Mouse (Mus musculus) limb, embryonic 11.5 days (tissue): ENCODE measurements at regions not wholly inside any gene's neighbourhood (a gene's known extent, or its start where the extent isn't known, plus 50 kb on each side); places are given as distances from the start of the nearest gene placed in this dataset.

ENCODE experiments used
- ATAC-seq: fragments of 200-750 bp; cut with Nextera tagmentation; 2 replicates; pipeline ENCODE4 v1.8.0; 2017; ENCODE audit warnings: low read depth; ENCODE audit not compliant: insufficient number of reproducible peaks, low FRiP score, low TSS enrichment
- DNase-seq: peaks from one replicate; pipeline ENCODE4 v3.0.0-alpha.2; 2015; ENCODE audit warnings: low spot score
- H3K27ac ChIP-seq: fragments of 300-500 bp; sonication (generic); replicated peaks from 2 replicates; pipeline ENCODE4 v1.5.1; 2014; ENCODE audit warnings: low read depth, mild to moderate bottlenecking, low read length
- H3K27me3 ChIP-seq: fragments of 300-500 bp; sonication (generic); 2 replicates; pipeline ENCODE4 v1.6.1; 2014; ENCODE audit warnings: mild to moderate bottlenecking, low read length, mixed read lengths; ENCODE audit not compliant: control insufficient read depth, insufficient read depth
- H3K36me3 ChIP-seq: fragments of 300-500 bp; sonication (generic); 2 replicates; pipeline ENCODE4 v1.6.1; 2014; ENCODE audit warnings: mild to moderate bottlenecking, low read length, moderate library complexity, mixed read lengths; ENCODE audit not compliant: control insufficient read depth, insufficient read depth
- H3K4me1 ChIP-seq: fragments of 300-500 bp; sonication (generic); 2 replicates; pipeline ENCODE4 v1.6.1; 2014; ENCODE audit warnings: low read length, mixed read lengths; ENCODE audit not compliant: control insufficient read depth, insufficient read depth
- H3K4me2 ChIP-seq: fragments of 300-500 bp; sonication (generic); 2 replicates; pipeline ENCODE4 v1.6.1; 2014; ENCODE audit warnings: low read depth, mild to moderate bottlenecking, moderate library complexity; ENCODE audit not compliant: severe bottlenecking
- H3K4me3 ChIP-seq: fragments of 300-500 bp; sonication (generic); 2 replicates; pipeline ENCODE4 v1.5.1; 2014; ENCODE audit warnings: low read depth, low read length
- H3K9ac ChIP-seq: fragments of 300-500 bp; sonication (generic); 2 replicates; pipeline ENCODE4 v1.6.1; 2014; ENCODE audit warnings: mild to moderate bottlenecking, low read length
- H3K9me3 ChIP-seq: fragments of 300-500 bp; sonication (generic); 2 replicates; pipeline ENCODE4 v1.6.1; 2016; ENCODE audit warnings: low read length; ENCODE audit not compliant: control insufficient read depth
- WGBS: fragments of 180-500 bp; shearing (Covaris S2); extraction: QIAGEN DNeasy Blood & Tissue Kit; methylation state at CpG from one replicate; pipeline ENCODE4 v1.1.7; 2014; 5-methylcytosine and 5-hydroxymethylcytosine counted together

- DNase-seq = no peak
- WGBS = 40% methylated on average over 5 of the region's 5 CpGs
- Histone ChIP-seq H3K4me1 (peaks cover 4% of the 10 kb centered on the region; the same call in 1 of the 2 replicates), H3K9ac (no peak overlapping the region), H3K27me3 (no peaks in the 10 kb centered on the region), H3K9me3 (no peaks in the 10 kb centered on the region), H3K4me3 (no peak overlapping the region), H3K4me2 (no peak overlapping the region), H3K36me3 (no peaks in the 10 kb centered on the region), H3K27ac (peak overlapping the region; percentile 71; the same call in 1 of the 2 replicates)
- peak; percentile 44; the same call in 1 of the 2 replicates for ATAC-seq
These were observed 74.4 kb downstream of the Mettl11b start for GRCm38 (mm10) chr1:163650577-163651180.

GRCm38 (mm10) chr1:163642091-163642490 is 82.9 kb downstream of the Mettl11b start:
- H3K4me2 ChIP-seq = no peak overlapping the region
- no peak overlapping the region for H3K27ac ChIP-seq
- no peak overlapping the region for H3K4me3 ChIP-seq
- no peaks in the 10 kb centered on the region for H3K9me3 ChIP-seq
- H3K4me1 ChIP-seq = no peaks in the 10 kb centered on the region
- WGBS = 88% methylated on average over 1 of the region's 1 CpGs
- no peaks in the 10 kb centered on the region for H3K36me3 ChIP-seq
- no peaks in the 10 kb centered on the region for H3K27me3 ChIP-seq
- ATAC-seq (no peak), DNase-seq (no peak)
- no peak overlapping the region for H3K9ac ChIP-seq

- H3K27ac ChIP-seq = no peak overlapping the region
- 38% methylated on average over 9 of the region's 9 CpGs for WGBS
- DNase-seq = no peak
These were observed 84.4 kb downstream of the Mettl11b start for GRCm38 (mm10) chr1:163640527-163641228.

GRCm38 (mm10) chr1:163630291-163630812 is 94.7 kb downstream of the Mettl11b start:
- Histone ChIP-seq H3K4me1 (no peaks in the 10 kb centered on the region), H3K9ac (no peak overlapping the region), H3K27me3 (no peaks in the 10 kb centered on the region), H3K9me3 (no peaks in the 10 kb centered on the region), H3K4me3 (no peak overlapping the region), H3K27ac (no peak overlapping the region), H3K4me2 (no peak overlapping the region), H3K36me3 (no peaks in the 10 kb centered on the region)
- WGBS = 74% methylated on average over 5 of the region's 5 CpGs
- ATAC-seq (no peak), DNase-seq (no peak)

More at GRCm38 (mm10) chr1:163640527-163641228, 84.4 kb downstream of the Mettl11b start:
- Histone ChIP-seq H3K4me3 (no peak overlapping the region), H3K36me3 (no peaks in the 10 kb centered on the region), H3K4me1 (no peaks in the 10 kb centered on the region), H3K27me3 (no peaks in the 10 kb centered on the region), H3K9me3 (no peaks in the 10 kb centered on the region), H3K9ac (no peak overlapping the region), H3K4me2 (no peak overlapping the region)
- no peak for ATAC-seq

GRCm38 (mm10) chr1:163624887-163625286 is 100.1 kb downstream of the Mettl11b start:
- peaks cover 2% of the 10 kb centered on the region; the same call in 1 of the 2 replicates for H3K4me1 ChIP-seq
- no peak for DNase-seq
- WGBS = 87% methylated on average over 4 of the region's 4 CpGs
- no peak overlapping the region for H3K27ac ChIP-seq
- no peak overlapping the region for H3K4me3 ChIP-seq
- H3K9ac ChIP-seq = no peak overlapping the region
- H3K36me3 ChIP-seq = no peaks in the 10 kb centered on the region
- H3K9me3 ChIP-seq = no peaks in the 10 kb centered on the region
- H3K27me3 ChIP-seq = no peaks in the 10 kb centered on the region
- H3K4me2 ChIP-seq = no peak overlapping the region
- ATAC-seq = no peak

GRCm38 (mm10) chr1:163621293-163621692 is 103.7 kb downstream of the Mettl11b start:
- DNase-seq (no peak), ATAC-seq (no peak)
- H3K36me3 ChIP-seq = no peaks in the 10 kb centered on the region
- WGBS = 92% methylated on average over 3 of the region's 3 CpGs
- peaks cover 6% of the 10 kb centered on the region; the same call in 1 of the 2 replicates for H3K4me1 ChIP-seq
- H3K9me3 ChIP-seq = no peaks in the 10 kb centered on the region
- H3K9ac ChIP-seq = no peak overlapping the region
- no peak overlapping the region for H3K4me2 ChIP-seq
- no peak overlapping the region for H3K4me3 ChIP-seq
- no peak overlapping the region for H3K27ac ChIP-seq
- no peaks in the 10 kb centered on the region for H3K27me3 ChIP-seq

GRCm38 (mm10) chr1:163619831-163620230 is 105.2 kb downstream of the Mettl11b start:
- no peak overlapping the region for H3K4me3 ChIP-seq
- no peak overlapping the region for H3K4me2 ChIP-seq
- WGBS = 37% methylated on average over 7 of the region's 7 CpGs
- no peak overlapping the region for H3K9ac ChIP-seq
- H3K9me3 ChIP-seq = no peaks in the 10 kb centered on the region
- H3K36me3 ChIP-seq = no peaks in the 10 kb centered on the region
- H3K4me1 ChIP-seq = peaks cover 6% of the 10 kb centered on the region; the same call in 1 of the 2 replicates
- no peak for ATAC-seq
- H3K27ac ChIP-seq = no peak overlapping the region
- DNase-seq = peak; percentile 25
- no peaks in the 10 kb centered on the region for H3K27me3 ChIP-seq

- DNase-seq = peak; percentile 42
These were observed 106.9 kb downstream of the Mettl11b start for GRCm38 (mm10) chr1:163618132-163618531.

More at GRCm38 (mm10) chr1:163618132-163618531, 106.9 kb downstream of the Mettl11b start:
- H3K27ac ChIP-seq = 0 out of 2 replicates have a peak overlapping the region, but pooled peaks have one; percentile 14
- H3K27me3 ChIP-seq = no peaks in the 10 kb centered on the region
- WGBS = 33% methylated on average over 3 of the region's 3 CpGs
- no peaks in the 10 kb centered on the region for H3K9me3 ChIP-seq
- no peak overlapping the region for H3K4me2 ChIP-seq
- peak; percentile 21; the same call in 1 of the 2 replicates for ATAC-seq
- H3K4me1 ChIP-seq = peaks cover 6% of the 10 kb centered on the region; the same call in 1 of the 2 replicates
- no peak overlapping the region for H3K9ac ChIP-seq
- no peak overlapping the region for H3K4me3 ChIP-seq
- no peaks in the 10 kb centered on the region for H3K36me3 ChIP-seq
